Mouse (Mus musculus) CH12.LX (cell line): ENCODE measurements around the gene Myh9.

ENCODE experiments used
- MAFK ChIP-seq: IDR thresholded peaks from 2 replicates; pipeline ENCODE4 v1.6.1; 2011; ENCODE audit warnings: low read length, improper control_type of control experiment; ENCODE audit not compliant: insufficient replicate concordance
- MXI1 ChIP-seq: IDR thresholded peaks from 2 replicates; pipeline ENCODE4 v1.6.1; 2011; ENCODE audit warnings: mild to moderate bottlenecking, low read depth, low read length, improper control_type of control experiment
- NRF1 ChIP-seq: IDR thresholded peaks from 2 replicates; pipeline ENCODE4 v1.6.1; 2014; ENCODE audit warnings: low read depth, mild to moderate bottlenecking, inconsistent platforms, low read length, improper control_type of control experiment, moderate library complexity
- TCF12 ChIP-seq: IDR thresholded peaks from 2 replicates; pipeline ENCODE4 v1.6.1; 2014; ENCODE audit warnings: low read depth, mild to moderate bottlenecking, inconsistent platforms, low read length, improper control_type of control experiment
- USF2 ChIP-seq: conservative IDR thresholded peaks from 2 replicates; pipeline ENCODE4 v1.6.1; 2011; ENCODE audit warnings: low read depth, low read length, improper control_type of control experiment
- ZC3H11A ChIP-seq: IDR thresholded peaks from 2 replicates; pipeline ENCODE4 v1.6.1; 2012; ENCODE audit warnings: low read depth, mild to moderate bottlenecking, inconsistent platforms, low read length, improper control_type of control experiment

GRCm38 (mm10) chr15:77891766-77892165, 49.8 kb upstream of the Myh9 start:
- no peak for TF ChIP-seq TCF12
- no peak for TF ChIP-seq USF2
- TF ChIP-seq NRF1, result no peak
- TF ChIP-seq MXI1, result no peak
- TF ChIP-seq ZC3H11A, result no peak
- TF ChIP-seq MAFK, result no peak
